ENCODE assay signal across 8 mouse cellular contexts in genomic region chr11:70646259-70646555, GRCm38 (mm10). TPM values are rescaled to one million over a fixed set of nuclear protein-coding genes. Genes with fewer than 3 reads are reported as not detected.
DNase-seq lines count a peak whose midpoint lies in the region; ATAC-seq and TF ChIP-seq lines count a peak whose summit lies in the region.

No protein-coding gene starts in this region.

- peak overlapping the region; percentile 71 for H3K27ac ChIP-seq in bone marrow macrophage, adult 2 months (ENCODE audit: insufficient read depth, low read depth, low read length)
- peak overlapping the region; percentile 93 for H3K27ac ChIP-seq in hindbrain, embryonic 12.5 days
- peak overlapping the region; percentile 81 for H3K27ac ChIP-seq in liver, embryonic 11.5 days (ENCODE audit: low read depth, low read length)

- H3K4me1 ChIP-seq in bone marrow macrophage, adult 2 months (ENCODE audit: control insufficient read depth, insufficient read depth, low read length) = peaks cover 28% of the 10 kb centered on the region
- H3K4me1 ChIP-seq in hindbrain, embryonic 12.5 days = peaks cover 36% of the 10 kb centered on the region
- H3K4me1 ChIP-seq in liver, embryonic 11.5 days (replicated peaks; ENCODE audit: control insufficient read depth, insufficient read depth, low read length) = peaks cover 39% of the 10 kb centered on the region

- no peak; the same call in 1 of the 2 replicates for ATAC-seq in hindbrain, embryonic 12.5 days (ENCODE audit: low FRiP score)
- ATAC-seq in liver, embryonic 11.5 days (replicated peaks; ENCODE audit: low FRiP score) = no peak

- peak; percentile 35 for DNase-seq in gastrocnemius, postnatal 10 days
- DNase-seq in gastrocnemius, adult 8-10 months (ENCODE audit: low spot score in 2 of 2) = no peak
- DNase-seq in liver, embryonic 11.5 days (ENCODE audit: low spot score) = no peak
- DNase-seq in left cerebral cortex, adult 11 months (ENCODE audit: low spot score) = no peak
- no peak for DNase-seq in spleen, postnatal 36 days (ENCODE audit: low spot score in 2 of 2)
- DNase-seq in left cerebral cortex, postnatal 14 days (ENCODE audit: low spot score in 2 of 2) = no peak

- H3K4me2 ChIP-seq in hindbrain, embryonic 12.5 days (replicated peaks) = peak overlapping the region; percentile 91
- peak overlapping the region; percentile 82 for H3K4me2 ChIP-seq in liver, embryonic 11.5 days

- TF ChIP-seq POLR2A in bone marrow macrophage, adult 2 months (IDR thresholded peaks at IDR 0.05; ENCODE audit: borderline replicate concordance, low read depth, low read length) = no peak

- intact Hi-C loops in left cerebral cortex, postnatal 14 days (cut with DNase I) = loop anchor here (10.0 kb wide), 1 partner anchor 211 kb away; the partner anchor contains the start of gene Arrb2

- H3K4me3 ChIP-seq in bone marrow macrophage, adult 2 months (ENCODE audit: insufficient read depth, low read length) = peak overlapping the region; percentile 65
- peak overlapping the region; percentile 66 for H3K4me3 ChIP-seq in hindbrain, embryonic 12.5 days
- H3K4me3 ChIP-seq in liver, embryonic 11.5 days (ENCODE audit: low read depth, low read length) = peak overlapping the region; percentile 92

- H3K9ac ChIP-seq in hindbrain, embryonic 12.5 days = peak overlapping the region; percentile 80
- peak overlapping the region; percentile 70 for H3K9ac ChIP-seq in liver, embryonic 11.5 days (ENCODE audit: low read depth, low read length)

- no peak for TF ChIP-seq CTCF in bone marrow macrophage, adult 2 months (IDR thresholded peaks at IDR 0.05; ENCODE audit: low read depth, low read length)

- H3K27me3 ChIP-seq in hindbrain, embryonic 12.5 days = no peaks in the 10 kb centered on the region
- H3K27me3 ChIP-seq in liver, embryonic 11.5 days (replicated peaks; ENCODE audit: control insufficient read depth, insufficient read depth, low read length) = no peaks in the 10 kb centered on the region

- no peaks in the 10 kb centered on the region for H3K9me3 ChIP-seq in hindbrain, embryonic 12.5 days (replicated peaks)
- H3K9me3 ChIP-seq in liver, embryonic 11.5 days (ENCODE audit: control insufficient read depth, low read length) = no peaks in the 10 kb centered on the region

- peaks cover 46% of the 10 kb centered on the region for H3K36me3 ChIP-seq in hindbrain, embryonic 12.5 days
- H3K36me3 ChIP-seq in liver, embryonic 11.5 days (ENCODE audit: control insufficient read depth, insufficient read depth, low read length) = peaks cover 38% of the 10 kb centered on the region

- WGBS in hindbrain, embryonic 12.5 days = 20% methylated on average over 3 of the region's 3 CpGs
- WGBS in liver, embryonic 11.5 days = 27% methylated on average over 3 of the region's 3 CpGs

RNA-seq across cellular contexts. Expression of gene Rnf167, which starts 0.8 kb away (rescaled TPM):
- 10 to 100 TPM; 41.9 to 43.7 TPM for total RNA-seq in gastrocnemius, postnatal 10 days (2021)
- 10 to 100 TPM; 34.9 to 41.1 (median 38.1) TPM for total RNA-seq in gastrocnemius, adult 8-10 months (2022)
- 70.1 and 76.6 TPM in 2 replicates for polyA plus RNA-seq in bone marrow macrophage, adult 2 months (2012; ENCODE audit: insufficient read depth, insufficient read length, missing spikeins)
- 96.0 and 102 TPM in 2 replicates for polyA plus RNA-seq in hindbrain, embryonic 12.5 days (2016; fragmentation: Nextera tagmentation; extraction: Ambion mirVana)
- 113 and 114 TPM in 2 replicates for polyA plus RNA-seq in liver, embryonic 11.5 days (2014; fragmentation: Nextera tagmentation; extraction: Ambion mirVana)
- total RNA-seq in left cerebral cortex, postnatal 14 days (2021) = 10 to 100 TPM; 67.3 to 69.1 TPM

RNA-seq across cellular contexts. Expression of gene Slc25a11, which starts 1.1 kb away (rescaled TPM):
- total RNA-seq in gastrocnemius, postnatal 10 days (2021) = 100 to 1,000 TPM; 252 to 283 TPM
- 100 to 1,000 TPM; 276 to 326 (median 293) TPM for total RNA-seq in gastrocnemius, adult 8-10 months (2022)
- polyA plus RNA-seq in bone marrow macrophage, adult 2 months (2012; ENCODE audit: insufficient read depth, insufficient read length, missing spikeins) = 99.9 and 110 TPM in 2 replicates
- 145 and 148 TPM in 2 replicates for polyA plus RNA-seq in hindbrain, embryonic 12.5 days (2016; fragmentation: Nextera tagmentation; extraction: Ambion mirVana)
- polyA plus RNA-seq in liver, embryonic 11.5 days (2014; fragmentation: Nextera tagmentation; extraction: Ambion mirVana) = 115 and 126 TPM in 2 replicates
- 100 to 1,000 TPM; 120 to 125 TPM for total RNA-seq in left cerebral cortex, postnatal 14 days (2021)

RNA-seq across cellular contexts. Expression of gene Gp1ba, which starts 7.3 kb away (rescaled TPM):
- total RNA-seq in gastrocnemius, postnatal 10 days (2021) = under 1 TPM; 0.12 to 0.29 TPM
- not detected for total RNA-seq in gastrocnemius, adult 8-10 months (2022)
- polyA plus RNA-seq in bone marrow macrophage, adult 2 months (2012; ENCODE audit: insufficient read depth, insufficient read length, missing spikeins) = not detected in 2 replicates
- 0.10 and 0.38 TPM in 2 replicates for polyA plus RNA-seq in hindbrain, embryonic 12.5 days (2016; fragmentation: Nextera tagmentation; extraction: Ambion mirVana)
- polyA plus RNA-seq in liver, embryonic 11.5 days (2014; fragmentation: Nextera tagmentation; extraction: Ambion mirVana) = 15.3 and 16.4 TPM in 2 replicates
- total RNA-seq in left cerebral cortex, postnatal 14 days (2021) = not detected

RNA-seq across cellular contexts. Expression of gene Pfn1, which starts 8.2 kb away (rescaled TPM):
- 100 to 1,000 TPM; 465 to 491 TPM for total RNA-seq in gastrocnemius, postnatal 10 days (2021)
- total RNA-seq in gastrocnemius, adult 8-10 months (2022) = 100 to 1,000 TPM; 218 to 265 (median 251) TPM
- 1,781 and 1,801 TPM in 2 replicates for polyA plus RNA-seq in bone marrow macrophage, adult 2 months (2012; ENCODE audit: insufficient read depth, insufficient read length, missing spikeins)
- 1,190 and 1,267 TPM in 2 replicates for polyA plus RNA-seq in hindbrain, embryonic 12.5 days (2016; fragmentation: Nextera tagmentation; extraction: Ambion mirVana)
- 2,285 and 2,367 TPM in 2 replicates for polyA plus RNA-seq in liver, embryonic 11.5 days (2014; fragmentation: Nextera tagmentation; extraction: Ambion mirVana)
- 100 to 1,000 TPM; 267 to 286 TPM for total RNA-seq in left cerebral cortex, postnatal 14 days (2021)

RNA-seq across cellular contexts. Expression of gene Eno3, which starts 10.8 kb away (rescaled TPM):
- total RNA-seq in gastrocnemius, postnatal 10 days (2021) = 1,000 to 10,000 TPM; 5,193 to 5,983 TPM
- total RNA-seq in gastrocnemius, adult 8-10 months (2022) = 1,000 to 10,000 TPM; 7,027 to 9,270 (median 7,380) TPM
- polyA plus RNA-seq in bone marrow macrophage, adult 2 months (2012; ENCODE audit: insufficient read depth, insufficient read length, missing spikeins) = 4.7 and 7.4 TPM in 2 replicates
- polyA plus RNA-seq in hindbrain, embryonic 12.5 days (2016; fragmentation: Nextera tagmentation; extraction: Ambion mirVana) = 14.9 and 18.5 TPM in 2 replicates
- polyA plus RNA-seq in liver, embryonic 11.5 days (2014; fragmentation: Nextera tagmentation; extraction: Ambion mirVana) = 19.8 and 20.1 TPM in 2 replicates
- total RNA-seq in left cerebral cortex, postnatal 14 days (2021) = 1 to 10 TPM; 8.3 to 8.6 TPM
